Mouse (Mus musculus): ENCODE measurements around the gene Slc23a2.
A peak's percentile ranks its signal among the peaks of the same experiment; 100 is the strongest.

The Slc23a2 gene

GRCm38 (mm10) chr2:132144971-132145691, at the start of gene Slc23a2:
Gene Slc23a2, minus strand, starts transcription at chr2:132145108.
- DNase-seq (ENCODE audit: low spot score), result no peak

- no peak for DNase-seq (ENCODE audit: low spot score)
Measured at GRCm38 (mm10) chr2:132190602-132191161, 45.8 kb upstream of the Slc23a2 start.

- no peak for DNase-seq (ENCODE audit: low spot score)
Measured at GRCm38 (mm10) chr2:132183874-132184273, 39.0 kb upstream of the Slc23a2 start.

- peak; percentile 16 for DNase-seq (ENCODE audit: low spot score)
Measured at GRCm38 (mm10) chr2:132180463-132181205, 35.7 kb upstream of the Slc23a2 start.

- no peak for DNase-seq (ENCODE audit: low spot score)
Measured at GRCm38 (mm10) chr2:132179371-132179770, 34.5 kb upstream of the Slc23a2 start.

- DNase-seq (ENCODE audit: low spot score), result no peak
Measured at GRCm38 (mm10) chr2:132177406-132177805, 32.5 kb upstream of the Slc23a2 start.

GRCm38 (mm10) chr2:132176289-132176848, 31.5 kb upstream of the Slc23a2 start:
- DNase-seq (ENCODE audit: low spot score), result peak; percentile 37

- DNase-seq (ENCODE audit: low spot score), result no peak
Measured at GRCm38 (mm10) chr2:132174048-132174447, 29.1 kb upstream of the Slc23a2 start.

GRCm38 (mm10) chr2:132171939-132172338, 27.0 kb upstream of the Slc23a2 start:
- no peak for DNase-seq (ENCODE audit: low spot score)

- no peak for DNase-seq (ENCODE audit: low spot score)
Measured at GRCm38 (mm10) chr2:132169150-132169549, 24.2 kb upstream of the Slc23a2 start.

GRCm38 (mm10) chr2:132163626-132164025, 18.7 kb upstream of the Slc23a2 start:
- peak; percentile 41 for DNase-seq (ENCODE audit: low spot score)

- no peak for DNase-seq (ENCODE audit: low spot score)
Measured at GRCm38 (mm10) chr2:132157482-132157881, 12.6 kb upstream of the Slc23a2 start.

- no peak for DNase-seq (ENCODE audit: low spot score)
Measured at GRCm38 (mm10) chr2:132152670-132153069, 7.8 kb upstream of the Slc23a2 start.

- DNase-seq (ENCODE audit: low spot score), result no peak
Measured at GRCm38 (mm10) chr2:132151592-132151991, 6.7 kb upstream of the Slc23a2 start.

GRCm38 (mm10) chr2:132150926-132151325, 6.0 kb upstream of the Slc23a2 start:
- no peak for DNase-seq (ENCODE audit: low spot score)

GRCm38 (mm10) chr2:132146502-132146901, 1.6 kb upstream of the Slc23a2 start:
- no peak for DNase-seq (ENCODE audit: low spot score)

GRCm38 (mm10) chr2:132143943-132144927, 673 bp downstream of the Slc23a2 start:
- DNase-seq (ENCODE audit: low spot score), result no peak

- DNase-seq (ENCODE audit: low spot score), result no peak
Measured at GRCm38 (mm10) chr2:132142606-132143005, 2.3 kb downstream of the Slc23a2 start.

- no peak for DNase-seq (ENCODE audit: low spot score)
Measured at GRCm38 (mm10) chr2:132140536-132140935, 4.4 kb downstream of the Slc23a2 start.

- no peak for DNase-seq (ENCODE audit: low spot score)
Measured at GRCm38 (mm10) chr2:132139099-132139498, 5.8 kb downstream of the Slc23a2 start.

GRCm38 (mm10) chr2:132135876-132136637, 8.9 kb downstream of the Slc23a2 start:
- no peak for DNase-seq (ENCODE audit: low spot score)
